Mouse (Mus musculus): Measurements from ENCODE around the gene Drap1. TPM values are rescaled to one million over a fixed set of nuclear protein-coding genes. Genes with fewer than 3 reads are reported as not detected.

Gene Drap1
- total and polyA plus RNA-seq, 3 experiments = 183 to 307 TPM; not detected in 1

DNA sequence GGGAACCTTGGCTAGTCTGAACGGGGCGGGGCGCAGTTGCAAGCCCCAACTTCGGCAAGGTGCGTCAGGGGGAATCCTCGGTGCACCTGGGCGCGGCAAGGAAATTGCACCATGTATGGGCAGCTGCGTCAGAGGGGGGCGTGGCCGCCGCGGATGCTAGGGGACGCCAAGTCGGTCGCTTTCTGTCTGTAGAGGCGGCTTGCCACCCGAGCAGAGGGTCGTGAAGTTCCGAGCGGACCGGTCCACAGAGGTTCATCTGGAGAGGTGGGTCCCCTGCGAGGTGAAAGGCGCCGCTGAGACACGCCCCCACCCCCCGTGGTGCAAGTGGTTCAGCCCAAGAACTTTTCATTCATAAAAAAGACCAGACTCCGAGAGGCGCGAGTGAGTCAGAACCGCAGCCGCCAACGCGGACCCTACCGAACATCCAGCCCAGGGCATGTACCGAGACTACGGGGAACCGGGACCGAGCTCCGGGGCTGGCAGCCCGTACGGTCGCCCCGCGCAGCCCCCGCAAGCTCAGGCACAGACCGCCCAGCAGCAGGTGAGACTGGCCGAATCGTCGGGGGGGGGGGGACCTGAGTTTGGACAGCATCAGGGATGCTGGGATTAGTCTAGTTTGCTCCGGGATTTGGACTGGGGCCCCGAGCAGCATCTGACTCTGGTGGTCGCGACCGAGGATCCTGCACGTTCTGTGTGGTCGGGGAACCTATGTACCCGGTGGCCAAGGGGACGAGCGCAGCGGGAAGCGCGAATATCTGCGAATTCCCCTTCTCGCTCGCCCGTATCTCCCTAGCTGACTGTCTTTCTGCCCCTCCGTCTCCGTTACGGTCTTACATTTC is 23.0 kb upstream of the Drap1 start, which contains the start of gene Fosl1 (continued):
- TF ChIP-seq ZC3H11A (IDR thresholded peaks at IDR 0.05; ENCODE audit: low read depth, low read length) (no peak), MYC (IDR thresholded peaks at IDR 0.05; ENCODE audit: low read depth, low read length) (no peak), GABPA (IDR thresholded peaks at IDR 0.05; ENCODE audit: low read depth, low read length) (no peak), HCFC1 (IDR thresholded peaks at IDR 0.05; ENCODE audit: low read depth, low read length) (0 out of 2 replicates have a peak, but pooled peaks have one; percentile 42)

DNA sequence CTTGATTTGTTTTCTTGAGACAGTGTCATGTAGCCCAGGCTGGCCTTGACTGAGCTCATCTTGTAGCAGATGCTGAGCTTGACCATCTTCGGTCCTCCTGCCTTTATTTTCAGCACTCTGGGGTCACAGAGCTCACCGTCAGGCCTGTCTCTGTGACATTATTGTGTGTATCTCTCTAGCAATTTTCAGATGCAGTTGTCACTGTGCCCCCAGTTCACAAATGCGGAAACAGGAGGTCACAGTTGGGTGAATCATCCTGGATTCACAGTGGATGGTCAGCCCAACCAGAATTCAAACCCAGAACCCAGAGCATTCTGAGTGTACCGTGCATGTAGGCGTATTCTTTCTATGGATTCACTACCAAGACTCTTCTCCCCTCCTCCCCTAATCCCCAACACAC is 21.0 kb upstream of the Drap1 start:
- H3K79me2 ChIP-seq (ENCODE audit: control insufficient read depth, insufficient read depth, low read length, poor library complexity) = peaks cover 6% of the 10 kb centered on the region; the same call in 1 of the 2 replicates
- H3K9ac ChIP-seq (ENCODE audit: control insufficient read depth, low read depth, low read length, poor library complexity, severe bottlenecking) = no peak overlapping the region
- H3K27ac ChIP-seq (ENCODE audit: control insufficient read depth, low read depth, low read length) = no peak overlapping the region
- no peaks in the 10 kb centered on the region for H3K9me3 ChIP-seq (replicated peaks; ENCODE audit: insufficient read depth, low read length)
- no peak for DNase-seq (ENCODE audit: low read depth, low spot score)
- H3K4me3 ChIP-seq (ENCODE audit: control insufficient read depth in 1 of 2, insufficient read depth in 1 of 2, low read depth in 2 of 2, low read length in 2 of 2) = no peak overlapping the region
- no peak for TF ChIP-seq POLR2AphosphoS5 (IDR thresholded peaks at IDR 0.05; ENCODE audit: borderline replicate concordance, low read depth, low read length)
- TF ChIP-seq SIN3A (IDR thresholded peaks at IDR 0.05; ENCODE audit: low read length) = no peak
- no peak for TF ChIP-seq KAT2A (conservative IDR thresholded peaks at IDR 0.05; ENCODE audit: low read depth, low read length)
- TF ChIP-seq GABPA (IDR thresholded peaks at IDR 0.05; ENCODE audit: low read depth, low read length) = no peak
- no peak for TF ChIP-seq MAX (IDR thresholded peaks at IDR 0.05; ENCODE audit: low read length)
- peaks cover 0 to 3% of the 10 kb centered on the region in 2 experiments; a peak in 1 of 4 replicates for H3K27me3 ChIP-seq (ENCODE audit: control insufficient read depth in 1 of 2, insufficient read depth in 2 of 2, low read length in 2 of 2)
- peaks cover 0 to 25% of the 10 kb centered on the region in 2 experiments; a peak in 3 of 4 replicates for H3K4me1 ChIP-seq (ENCODE audit: control insufficient read depth in 1 of 2, insufficient read depth in 2 of 2, low read length in 2 of 2)
- H3K36me3 ChIP-seq (ENCODE audit: control insufficient read depth in 1 of 2, insufficient read depth in 2 of 2, low read length in 2 of 2) = peaks cover 0 to 4% of the 10 kb centered on the region in 2 experiments; a peak in 2 of 4 replicates

DNA sequence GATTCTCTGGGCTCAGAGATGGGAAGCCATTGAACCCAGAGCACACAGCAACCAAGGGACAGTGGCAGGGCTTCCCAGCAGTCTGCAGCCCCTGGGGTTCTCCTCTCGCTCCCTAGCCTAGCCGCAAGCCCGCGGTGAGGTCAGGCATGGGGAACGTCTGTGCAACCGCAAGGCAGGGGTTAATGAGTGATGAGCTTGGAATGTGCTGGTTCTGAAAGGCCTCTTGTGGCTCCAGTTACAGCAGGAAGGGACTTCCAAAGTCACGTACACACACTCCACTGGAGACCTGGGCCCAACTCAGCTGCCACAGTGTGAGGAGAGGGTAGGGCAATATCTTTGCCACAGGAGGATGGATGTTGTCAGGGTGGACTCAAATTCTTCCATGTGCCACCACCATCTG is 20.2 kb upstream of the Drap1 start:
- H3K27me3 ChIP-seq (ENCODE audit: control insufficient read depth in 1 of 2, insufficient read depth in 2 of 2, low read length in 2 of 2) = peaks cover 0 to 3% of the 10 kb centered on the region in 2 experiments; a peak in 1 of 4 replicates
- H3K9me3 ChIP-seq (replicated peaks; ENCODE audit: insufficient read depth, low read length) = no peaks in the 10 kb centered on the region
- no peak for DNase-seq (ENCODE audit: low read depth, low spot score)
- H3K4me3 ChIP-seq (ENCODE audit: control insufficient read depth in 1 of 2, insufficient read depth in 1 of 2, low read depth in 2 of 2, low read length in 2 of 2) = no peak overlapping the region
- no peak for TF ChIP-seq TCF12 (IDR thresholded peaks at IDR 0.05; ENCODE audit: low read depth, low read length)
- TF ChIP-seq KAT2A (conservative IDR thresholded peaks at IDR 0.05; ENCODE audit: low read depth, low read length) = no peak
- TF ChIP-seq POLR2AphosphoS5 (IDR thresholded peaks at IDR 0.05; ENCODE audit: borderline replicate concordance, low read depth, low read length) = no peak
- no peak for TF ChIP-seq MAX (IDR thresholded peaks at IDR 0.05; ENCODE audit: low read length)
- TF ChIP-seq ELF1 (IDR thresholded peaks at IDR 0.05; ENCODE audit: low read depth, low read length) = no peak
- TF ChIP-seq MEF2A (IDR thresholded peaks at IDR 0.05; ENCODE audit: extremely low read depth, insufficient replicate concordance, low read depth, low read length, poor library complexity, severe bottlenecking) = no peak
- no peak for TF ChIP-seq CHD2 (IDR thresholded peaks at IDR 0.05; ENCODE audit: low read length)
- no peak for TF ChIP-seq NELFE (IDR thresholded peaks at IDR 0.05; ENCODE audit: low read depth, low read length)
- H3K9ac ChIP-seq (ENCODE audit: control insufficient read depth, low read depth, low read length, poor library complexity, severe bottlenecking) = no peak overlapping the region
- peaks cover 0 to 3% of the 10 kb centered on the region in 2 experiments; a peak in 2 of 4 replicates for H3K36me3 ChIP-seq (ENCODE audit: control insufficient read depth in 1 of 2, insufficient read depth in 2 of 2, low read length in 2 of 2)
- H3K4me1 ChIP-seq (ENCODE audit: control insufficient read depth in 1 of 2, insufficient read depth in 2 of 2, low read length in 2 of 2) = peaks cover 0 to 20% of the 10 kb centered on the region in 2 experiments; a peak in 3 of 4 replicates
- no peak overlapping the region for H3K27ac ChIP-seq (ENCODE audit: control insufficient read depth, low read depth, low read length)
- H3K79me2 ChIP-seq (ENCODE audit: control insufficient read depth, insufficient read depth, low read length, poor library complexity) = peaks cover 6% of the 10 kb centered on the region; the same call in 1 of the 2 replicates
